Mouse (Mus musculus): ENCODE measurements around the gene Camkmt.

Gene Camkmt

DNA sequence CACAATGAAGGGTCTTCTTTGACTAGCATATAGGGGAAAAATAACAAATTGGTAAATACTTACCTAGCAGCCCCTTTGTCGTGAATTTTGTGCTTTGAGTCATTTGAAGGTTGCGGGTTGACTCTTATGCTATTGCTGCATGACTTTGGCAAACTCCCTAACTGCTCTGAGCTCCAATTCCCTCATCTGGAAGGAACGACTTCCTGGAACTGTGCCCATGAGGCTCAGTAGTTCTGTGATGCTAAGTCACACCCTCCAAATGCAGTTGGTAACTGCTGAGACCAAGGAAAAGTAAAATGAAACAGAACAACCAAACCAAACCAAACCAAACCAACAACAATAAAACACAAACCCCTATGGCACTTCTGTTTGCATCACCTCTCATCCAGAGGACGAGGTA lies 403.2 kb downstream of the Camkmt start:
- DNase-seq (ENCODE audit: low spot score in 2 of 2) = no peak

DNA sequence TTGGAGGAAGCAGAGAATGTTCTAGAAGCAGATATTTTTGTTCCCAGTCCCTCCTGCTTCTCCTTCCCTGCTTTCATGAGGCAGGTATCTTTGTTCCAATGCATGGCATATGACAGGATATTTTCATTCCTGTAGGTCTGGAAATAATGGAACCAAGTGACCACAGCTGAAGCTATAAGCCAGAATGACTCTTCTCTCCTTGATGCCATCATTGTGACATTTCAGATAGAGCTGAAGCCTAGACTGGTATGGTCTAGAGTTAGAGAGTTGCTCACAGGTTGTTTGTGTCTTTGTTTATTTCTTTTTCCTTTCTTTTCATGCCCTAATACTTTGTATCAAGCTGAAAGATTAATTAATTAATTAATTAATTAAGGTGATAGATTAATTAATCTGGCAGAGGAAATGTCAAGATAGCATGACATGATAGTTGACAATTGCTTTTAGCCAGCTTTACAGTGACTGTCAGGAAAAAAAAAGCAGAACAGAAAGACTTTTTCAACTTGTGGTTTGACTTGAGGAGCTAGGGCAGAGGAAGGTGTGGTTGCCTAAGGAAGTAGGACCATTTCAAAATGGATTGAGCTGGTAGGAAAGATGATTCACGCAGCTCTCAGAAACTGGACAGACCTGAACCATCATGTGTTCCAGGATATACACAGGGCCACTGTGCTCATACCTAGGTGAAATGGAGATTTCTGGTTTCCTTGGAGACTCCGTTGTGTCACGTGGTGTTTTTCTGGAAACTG lies 404.8 kb downstream of the Camkmt start:
- no peak for DNase-seq (ENCODE audit: low spot score in 2 of 2)

DNA sequence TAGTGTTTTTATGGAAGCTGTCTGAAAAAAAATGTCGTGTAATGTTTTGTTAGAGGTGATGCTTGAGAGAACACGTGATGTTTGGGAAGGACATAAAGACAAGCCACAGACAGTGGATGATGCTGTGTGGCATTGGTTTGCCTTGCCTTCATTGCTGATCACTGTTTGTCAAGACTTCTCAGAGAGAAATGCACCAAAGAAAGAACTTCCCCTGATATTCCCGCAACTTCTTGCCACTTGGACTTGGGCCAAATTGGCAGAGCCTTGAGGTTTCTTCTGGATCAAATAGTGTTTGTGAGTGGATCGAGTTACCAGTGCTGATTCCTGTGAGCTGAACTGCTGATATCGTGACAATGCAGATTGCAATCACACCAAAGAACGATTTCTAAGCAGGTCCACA lies 405.5 kb downstream of the Camkmt start:
- no peak for DNase-seq (ENCODE audit: low spot score in 2 of 2)

DNA sequence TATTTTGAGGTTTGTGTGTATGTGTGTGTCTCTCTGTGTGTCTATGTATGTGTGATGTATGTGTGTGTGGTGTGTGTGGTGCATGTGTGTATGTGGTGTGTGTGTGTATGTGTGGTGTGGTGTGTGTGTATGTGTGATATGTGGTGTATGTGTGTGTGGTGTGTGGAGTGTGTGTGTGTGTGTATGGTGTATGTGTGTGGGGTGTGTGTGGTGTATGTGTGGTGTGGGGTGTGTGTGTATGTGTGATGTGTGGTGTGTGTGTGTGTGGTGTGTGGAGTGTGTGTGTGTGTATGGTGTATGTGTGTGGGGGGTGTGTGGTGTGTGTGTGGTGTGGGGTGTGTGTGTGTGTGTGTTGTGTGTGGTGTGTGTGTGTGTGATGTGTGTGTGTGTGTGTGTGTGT lies 414.5 kb downstream of the Camkmt start:
- no peak for DNase-seq (ENCODE audit: low spot score in 2 of 2)

DNA sequence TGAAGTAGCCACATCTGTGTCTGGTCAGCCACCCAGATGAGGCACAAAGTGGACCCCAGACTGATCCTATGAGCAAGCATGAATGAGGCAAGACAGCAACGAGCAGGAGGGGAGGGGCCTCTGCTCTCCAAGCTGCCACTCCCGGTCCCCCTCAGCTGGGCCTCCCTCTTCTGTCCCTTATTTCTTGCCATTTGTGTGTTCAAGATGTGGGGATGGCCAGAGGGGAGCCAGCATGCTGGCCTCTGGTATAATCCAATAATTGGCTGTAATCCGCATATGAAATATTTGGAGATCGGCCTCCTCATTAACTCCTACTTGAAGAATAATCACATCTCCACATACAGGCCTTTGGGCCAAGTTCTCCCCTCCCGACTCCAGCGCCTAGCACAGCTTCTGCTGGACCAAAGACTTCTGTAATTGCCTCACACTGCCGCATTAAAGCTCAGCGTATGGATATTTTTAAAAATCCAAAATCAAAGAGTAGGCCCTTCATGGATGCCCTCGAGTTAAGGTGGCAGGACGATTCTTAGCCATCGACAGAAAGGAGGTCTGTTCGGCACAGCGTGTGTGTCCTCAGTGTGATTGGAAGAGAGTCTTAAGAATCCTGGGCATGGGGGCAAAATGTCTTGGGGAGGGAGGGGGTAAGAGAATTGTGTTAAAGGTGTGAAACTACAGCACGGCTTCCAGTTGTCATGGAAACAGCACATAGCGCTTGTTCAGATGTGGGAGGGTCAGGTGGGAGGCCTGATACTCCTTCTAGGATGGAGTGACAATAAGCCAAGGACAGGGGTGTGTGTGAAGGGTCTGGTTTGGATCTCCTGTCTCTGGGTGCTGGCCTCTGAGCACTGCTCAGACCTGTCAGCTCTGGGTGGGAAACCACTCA lies 416.1 kb downstream of the Camkmt start:
- DNase-seq (ENCODE audit: low spot score in 2 of 2) = no peak

DNA sequence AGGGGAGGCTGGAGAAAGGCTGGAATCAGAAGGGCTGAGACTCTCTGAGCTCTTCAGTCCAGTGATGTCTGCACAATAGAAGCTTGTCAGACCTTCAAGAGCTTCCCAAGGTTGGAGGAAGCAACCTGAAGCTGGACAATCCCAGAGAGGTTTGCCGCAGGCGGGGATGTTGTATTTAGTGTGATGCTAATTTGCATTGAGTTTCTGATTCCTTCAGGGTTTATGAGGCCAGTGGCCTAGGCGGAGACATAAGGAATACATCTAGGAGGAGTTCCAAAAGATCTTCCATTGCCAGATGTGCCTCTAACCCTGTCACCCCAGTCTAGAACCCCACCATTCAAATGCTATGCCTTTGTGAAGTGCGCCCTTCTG lies 416.7 kb downstream of the Camkmt start:
- DNase-seq (ENCODE audit: low spot score in 2 of 2) = no peak
